Mouse (Mus musculus): Measurements from ENCODE around the gene Fam120a. TPM values are rescaled to one million over a fixed set of nuclear protein-coding genes. Genes with fewer than 3 reads are reported as not detected.

The Fam120a gene
- total RNA-seq, 1 experiment from 2014 or later: 134 TPM

DNA sequence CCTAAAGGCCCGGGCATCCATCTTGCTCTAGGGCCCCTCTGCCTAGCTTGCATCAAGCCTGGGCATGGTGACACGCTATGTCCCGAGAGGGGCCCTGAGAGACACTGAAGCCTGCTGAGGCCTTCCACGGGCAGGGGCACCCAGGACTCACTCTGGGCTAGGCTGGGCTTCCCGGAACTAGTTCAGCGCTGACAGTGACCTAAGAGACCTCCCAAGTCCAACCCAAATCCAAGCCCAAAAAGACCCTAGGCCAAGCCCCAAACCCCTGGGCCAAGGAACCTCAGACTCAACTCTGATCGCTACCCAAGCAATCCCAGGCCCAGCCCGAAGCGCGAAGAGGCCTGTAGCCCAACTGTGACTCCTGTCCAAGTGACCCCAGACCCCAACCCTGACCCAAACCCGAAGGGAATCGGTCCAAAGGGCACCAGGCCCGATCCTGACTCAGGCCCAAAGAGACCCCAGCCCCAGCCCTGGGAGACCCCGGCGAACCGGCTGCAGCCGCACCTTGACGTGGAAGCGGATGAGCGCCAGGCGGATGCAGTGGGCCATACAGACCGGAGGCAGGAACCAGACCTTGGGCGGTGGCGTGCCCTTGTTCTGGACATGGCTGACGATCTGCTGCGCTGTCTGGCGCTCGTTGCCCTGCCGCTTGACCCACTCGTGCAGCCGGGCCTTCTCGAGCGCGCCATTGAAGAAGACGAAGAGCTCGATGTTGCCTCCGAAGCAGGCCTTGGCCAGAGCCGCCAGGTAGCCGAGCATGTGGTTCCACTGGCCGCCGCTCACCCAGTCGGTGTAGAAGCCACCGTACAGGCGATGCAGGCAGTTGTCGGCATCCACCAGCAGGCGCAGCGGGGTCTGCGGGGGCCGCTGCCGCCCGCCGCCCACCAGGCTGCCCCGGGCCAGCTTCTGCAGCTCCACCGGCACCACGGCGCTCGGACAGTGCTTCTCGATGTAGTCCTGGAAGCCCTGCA is 681 bp downstream of the Fam120a start:
- no peak for ATAC-seq (replicated peaks; ENCODE audit: low read depth, poor library complexity, severe bottlenecking)

DNA sequence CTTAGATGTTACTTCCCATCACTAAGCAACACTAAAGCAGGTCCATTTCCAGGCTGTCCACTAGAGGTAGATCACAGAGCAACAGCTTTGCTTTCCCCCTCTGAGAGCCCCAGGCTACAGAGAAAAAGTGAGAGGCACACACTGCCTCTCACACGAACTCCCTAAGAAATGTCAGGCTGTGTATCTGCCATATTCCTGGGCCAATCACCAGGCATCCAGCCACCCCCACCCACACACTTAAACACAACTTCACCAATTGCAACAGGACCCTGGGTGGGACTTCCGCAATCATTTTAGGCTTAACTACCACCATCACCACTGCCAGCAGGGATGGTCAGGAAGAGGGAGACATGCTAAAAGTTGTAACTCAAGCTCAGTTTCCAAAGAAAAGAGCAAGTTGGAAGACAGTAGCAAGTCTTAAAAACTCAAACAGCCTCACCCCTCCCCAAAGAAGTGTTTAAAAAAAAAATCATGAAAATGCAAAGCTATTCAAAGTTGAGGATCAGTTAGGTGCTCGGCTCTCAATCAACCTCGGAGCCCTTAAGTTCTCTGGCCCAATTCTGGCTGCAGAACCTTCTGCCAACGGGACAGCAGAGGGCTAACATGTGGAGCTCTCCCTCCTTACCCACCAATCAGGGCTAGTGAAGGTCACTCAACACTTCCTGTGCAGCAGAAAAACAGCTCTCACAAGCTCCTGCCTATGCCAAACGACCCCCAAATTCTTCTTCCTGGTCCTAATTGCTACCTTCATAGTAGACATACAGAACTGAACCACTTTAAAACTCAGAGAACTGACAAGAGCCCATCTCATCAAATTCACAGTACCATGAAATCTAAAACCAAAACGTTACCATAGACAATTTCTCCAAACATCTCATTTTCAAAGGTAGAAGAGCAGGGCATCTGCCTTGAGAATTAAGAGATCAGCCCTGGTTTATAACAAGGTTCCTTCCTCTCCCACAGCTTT is 2.0 kb downstream of the Fam120a start:
- ATAC-seq (replicated peaks; ENCODE audit: low read depth, poor library complexity, severe bottlenecking): peak; percentile 65

DNA sequence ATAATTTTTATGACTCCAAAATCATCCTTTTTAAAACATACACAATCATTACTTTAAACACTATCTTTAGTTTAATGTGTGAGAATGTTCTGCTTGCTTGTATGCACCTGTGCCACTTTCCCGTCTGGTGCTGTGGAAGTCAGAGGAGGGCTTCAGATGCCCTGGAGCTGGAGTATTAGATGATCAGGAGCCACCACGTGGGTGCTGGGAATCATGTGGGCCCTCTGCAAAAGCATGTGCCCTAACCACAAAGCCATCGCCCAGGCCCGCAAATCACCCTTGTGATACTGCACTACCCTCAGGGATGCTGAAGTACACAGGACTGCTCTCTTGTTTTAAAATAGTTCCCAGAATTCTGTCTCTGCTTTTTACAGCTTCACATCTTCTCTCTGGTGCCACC is 3.0 kb downstream of the Fam120a start:
- no peak for ATAC-seq (replicated peaks; ENCODE audit: low read depth, poor library complexity, severe bottlenecking)

DNA sequence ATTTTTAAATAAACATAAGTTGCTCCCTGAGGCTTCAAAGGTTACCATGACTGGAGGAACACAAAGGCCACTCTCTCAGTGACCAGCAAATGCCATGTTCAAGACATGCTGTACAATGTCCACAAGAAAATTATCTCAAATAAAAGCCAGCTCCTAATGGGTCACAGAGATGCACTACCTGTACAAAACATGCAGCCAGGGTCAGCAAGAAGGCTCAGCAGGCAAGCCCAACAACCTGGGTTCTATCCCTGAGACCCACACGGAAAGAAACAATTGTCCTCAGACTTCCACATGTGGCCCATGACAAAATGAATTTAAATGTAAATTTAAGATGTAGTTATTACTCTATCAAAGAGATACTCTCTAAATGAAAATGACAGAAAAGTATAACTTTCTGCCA is 4.7 kb downstream of the Fam120a start:
- ATAC-seq (replicated peaks; ENCODE audit: low read depth, poor library complexity, severe bottlenecking): no peak

DNA sequence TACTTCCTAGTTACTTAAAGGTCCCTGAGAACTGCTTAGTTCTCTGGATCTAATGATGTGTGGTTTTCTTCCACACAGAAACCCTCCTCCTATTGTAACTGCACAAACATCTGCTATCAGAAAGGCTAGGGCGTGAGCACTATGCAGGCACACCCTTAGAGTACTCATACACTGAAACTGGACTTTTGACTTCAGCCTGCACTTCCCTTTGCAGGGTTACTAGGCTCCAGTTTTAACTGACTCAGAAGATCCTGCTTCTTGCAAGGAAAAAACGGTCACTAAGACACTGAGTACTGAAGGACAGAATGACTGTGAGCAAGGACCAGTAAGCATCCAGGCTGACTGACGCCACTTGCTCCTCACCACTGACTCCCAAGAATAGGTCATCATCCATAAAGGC is 5.3 kb downstream of the Fam120a start:
- peak; percentile 21 for ATAC-seq (replicated peaks; ENCODE audit: low read depth, poor library complexity, severe bottlenecking)

DNA sequence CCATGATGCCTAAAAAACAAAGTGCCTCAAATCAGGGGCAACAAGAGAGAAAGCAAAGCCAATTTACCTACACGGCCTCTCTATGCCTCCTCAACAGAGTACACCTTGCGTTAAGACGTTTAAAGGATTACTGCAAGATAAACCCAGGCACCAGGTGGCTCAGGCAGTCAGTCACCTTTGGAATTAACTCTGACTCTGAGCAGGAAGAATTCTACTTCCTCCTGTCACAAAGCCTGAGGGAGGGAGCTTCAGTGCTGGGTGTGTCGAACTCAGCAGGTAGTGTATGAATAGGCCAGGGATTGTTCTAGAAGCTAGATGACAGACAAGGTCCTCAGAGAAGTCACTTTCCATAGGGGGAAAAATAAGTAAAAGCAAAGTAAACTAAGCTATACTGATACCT is 9.2 kb downstream of the Fam120a start:
- ATAC-seq (replicated peaks; ENCODE audit: low read depth, poor library complexity, severe bottlenecking): no peak

DNA sequence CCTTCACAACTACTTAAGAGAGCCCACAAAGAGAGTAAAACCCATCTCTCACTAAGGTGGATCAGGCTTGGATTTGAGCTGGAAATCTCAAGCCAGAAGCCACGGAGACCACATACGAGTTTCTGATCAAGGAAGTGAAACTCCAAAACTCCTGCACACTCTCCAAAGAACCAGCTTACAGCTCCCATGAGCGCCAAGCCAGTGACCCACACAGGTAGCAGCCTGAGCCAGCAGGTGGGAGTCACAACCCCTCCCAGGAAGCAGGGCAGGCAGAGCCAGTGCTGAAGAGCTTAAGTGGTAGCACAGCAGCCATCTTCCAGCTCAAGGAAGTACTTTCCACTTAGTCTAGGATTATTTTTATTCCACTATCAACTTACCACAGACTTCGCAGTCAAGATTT is 13.0 kb downstream of the Fam120a start:
- peak; percentile 63 for ATAC-seq (replicated peaks; ENCODE audit: low read depth, poor library complexity, severe bottlenecking)

DNA sequence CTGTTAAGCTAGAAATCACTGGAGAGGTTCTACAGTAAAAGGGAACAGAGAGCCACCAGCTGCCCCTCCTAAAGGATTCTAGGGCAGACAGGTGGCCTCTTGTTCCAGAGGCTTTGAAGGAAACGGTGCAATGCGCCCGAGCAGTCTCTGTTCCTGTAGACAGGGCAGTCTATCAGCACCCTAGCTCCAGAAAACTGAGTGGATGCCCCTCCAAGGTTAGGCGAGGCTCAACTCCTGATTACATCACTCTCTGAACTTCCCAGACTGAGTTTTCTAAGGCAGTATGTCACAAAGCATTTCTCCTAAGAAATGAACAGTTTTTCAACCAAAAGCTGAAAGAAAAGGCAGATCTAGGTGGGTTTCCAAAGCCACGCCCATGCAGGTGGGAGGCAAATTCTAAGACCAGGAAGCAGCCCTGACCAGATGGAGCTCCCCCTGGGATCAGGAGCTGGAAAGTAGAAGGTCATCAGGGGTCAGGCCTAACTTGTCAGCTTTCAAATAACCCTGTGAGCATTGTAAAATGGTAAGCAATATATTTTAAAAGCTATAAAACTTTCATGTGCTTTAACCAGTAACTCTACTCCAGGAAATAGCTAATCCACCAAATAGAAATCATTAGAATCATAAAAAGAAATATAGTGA is 17.1 kb downstream of the Fam120a start:
- no peak for ATAC-seq (replicated peaks; ENCODE audit: low read depth, poor library complexity, severe bottlenecking)

DNA sequence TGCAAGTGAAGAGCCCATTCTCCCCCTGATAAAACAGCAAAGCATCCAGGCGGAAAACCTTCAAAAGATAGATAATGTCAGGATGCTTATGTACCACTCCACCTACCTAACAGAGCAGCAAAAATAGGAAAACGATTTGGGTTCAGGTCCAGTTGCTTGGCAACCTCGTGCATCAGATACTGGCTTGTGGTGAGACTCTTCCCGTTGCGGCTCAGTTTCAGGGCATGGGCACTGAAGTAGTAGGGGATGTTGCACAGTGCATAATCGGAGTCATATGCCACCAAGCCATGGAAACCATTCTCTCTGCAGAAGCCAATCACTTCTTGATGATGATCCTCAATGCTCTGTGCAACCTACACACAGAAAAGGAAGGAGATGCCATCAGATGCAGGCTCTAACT is 18.9 kb downstream of the Fam120a start:
- ATAC-seq (replicated peaks; ENCODE audit: low read depth, poor library complexity, severe bottlenecking): no peak

DNA sequence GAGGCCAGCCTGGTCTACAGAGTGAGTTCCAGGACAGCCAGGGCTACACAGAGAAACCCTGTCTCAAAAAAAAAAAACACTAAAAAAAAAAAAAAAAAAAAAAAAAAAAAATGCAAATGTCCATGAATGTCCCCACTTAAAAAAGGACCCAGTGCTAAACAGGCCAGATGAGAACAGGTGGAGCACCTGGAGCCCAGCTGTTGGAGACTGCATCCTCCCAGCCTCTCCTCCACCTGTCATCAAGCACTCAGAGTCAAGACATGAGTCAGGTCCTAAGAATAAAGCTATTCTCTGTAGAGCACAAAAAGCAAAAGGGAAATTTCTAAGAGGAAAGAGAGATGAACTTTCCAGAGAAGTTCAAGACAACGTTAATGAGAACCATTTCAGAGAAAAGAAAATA is 23.2 kb downstream of the Fam120a start:
- no peak for ATAC-seq (replicated peaks; ENCODE audit: low read depth, poor library complexity, severe bottlenecking)

DNA sequence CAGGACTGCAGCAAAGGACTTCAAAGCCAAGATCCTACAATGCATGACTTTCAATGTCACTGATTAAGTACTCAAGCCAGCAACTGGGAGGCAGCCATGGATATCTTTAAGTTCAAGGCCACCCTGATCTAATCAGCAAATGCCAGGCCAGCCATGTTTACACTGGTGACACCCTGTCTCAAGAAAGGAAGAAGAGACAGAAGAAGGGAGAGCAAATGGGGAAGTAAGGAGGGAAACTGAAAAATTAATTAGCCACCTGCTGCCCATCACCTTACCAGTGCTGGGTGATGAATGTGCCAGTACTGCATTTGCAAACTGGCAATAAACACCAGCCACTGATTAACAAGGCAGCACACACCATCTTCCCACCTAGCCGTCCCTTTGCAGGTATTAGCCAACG is 25.3 kb downstream of the Fam120a start:
- ATAC-seq (replicated peaks; ENCODE audit: low read depth, poor library complexity, severe bottlenecking): 0 out of 2 replicates have a peak, but pooled peaks have one; percentile 29

DNA sequence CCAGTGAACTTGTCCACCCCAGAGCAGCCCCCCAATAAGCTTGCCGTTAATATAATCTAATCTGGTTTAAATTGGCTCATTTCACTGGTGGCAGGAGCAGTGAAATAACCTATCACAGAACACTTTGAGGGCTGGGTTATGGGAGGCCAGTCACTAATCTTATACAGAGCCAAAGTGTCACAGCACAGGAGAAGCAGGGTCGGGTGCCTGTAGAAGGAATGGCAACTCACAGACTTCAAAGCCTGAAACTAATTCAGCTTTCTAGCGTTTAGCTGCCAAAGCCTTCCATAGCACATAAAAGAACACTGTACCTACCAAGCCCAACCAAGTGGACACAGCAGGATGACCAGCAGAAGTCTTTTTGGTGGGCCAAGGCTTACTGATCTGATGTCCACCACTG is 26.0 kb downstream of the Fam120a start:
- no peak for ATAC-seq (replicated peaks; ENCODE audit: low read depth, poor library complexity, severe bottlenecking)

DNA sequence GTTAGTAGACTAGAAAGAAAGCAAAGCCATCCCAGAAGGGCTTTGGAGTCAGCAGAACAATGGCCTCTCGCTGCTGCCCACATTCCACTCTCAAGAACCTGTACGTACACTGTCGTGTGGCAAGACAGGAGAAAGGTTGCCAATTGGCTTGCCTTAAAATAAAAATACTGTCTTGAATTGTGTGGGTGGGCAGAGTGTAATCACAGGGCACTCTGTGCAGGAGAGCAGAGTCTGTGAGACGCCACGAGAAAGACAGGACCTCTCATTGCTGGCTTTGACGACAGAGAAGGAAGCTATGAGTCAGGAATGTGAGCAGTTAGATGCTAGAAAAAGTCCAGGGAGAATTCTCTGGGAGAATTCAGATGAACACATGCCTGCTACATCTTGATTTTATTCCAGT is 33.2 kb downstream of the Fam120a start:
- no peak for ATAC-seq (replicated peaks; ENCODE audit: low read depth, poor library complexity, severe bottlenecking)

DNA sequence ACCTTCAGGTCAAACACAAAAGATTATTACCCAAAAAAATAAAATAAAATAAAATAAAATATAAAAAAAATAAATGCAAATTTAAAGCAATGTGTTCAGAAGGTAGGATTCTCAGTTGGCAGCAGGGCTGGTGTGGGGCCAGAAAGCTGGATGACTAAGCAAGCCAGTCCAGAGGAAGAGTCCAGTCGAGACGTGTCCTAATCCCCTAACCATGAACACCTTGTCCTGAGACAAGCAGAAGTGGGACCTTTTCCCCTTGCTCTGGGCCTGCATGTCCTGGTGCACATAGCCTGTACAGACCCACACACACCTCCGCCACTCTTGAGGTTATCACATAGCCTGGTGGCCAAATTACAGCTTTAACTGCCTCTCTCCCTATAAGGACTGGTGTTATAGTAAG is 35.1 kb downstream of the Fam120a start:
- no peak for ATAC-seq (replicated peaks; ENCODE audit: low read depth, poor library complexity, severe bottlenecking)

DNA sequence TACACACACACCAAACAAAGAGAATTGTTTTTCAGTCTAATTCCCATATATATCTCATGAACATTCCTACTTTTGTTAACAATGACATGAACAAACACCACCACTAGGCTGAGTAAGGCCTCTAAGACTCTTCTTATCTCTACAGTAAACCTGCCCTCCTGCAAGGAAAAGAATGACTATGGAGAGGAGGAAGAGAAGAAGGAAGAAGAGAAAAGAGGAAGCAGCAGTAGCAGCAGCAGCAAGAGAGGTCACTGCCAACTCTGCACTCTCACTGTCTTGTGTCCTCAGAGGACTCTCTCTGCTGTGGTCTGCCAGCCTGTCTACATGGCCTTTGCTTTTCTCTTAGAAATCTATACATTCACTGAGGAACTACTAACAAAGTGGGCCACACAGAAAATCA is 36.1 kb downstream of the Fam120a start:
- peak; percentile 59 for ATAC-seq (replicated peaks; ENCODE audit: low read depth, poor library complexity, severe bottlenecking)

DNA sequence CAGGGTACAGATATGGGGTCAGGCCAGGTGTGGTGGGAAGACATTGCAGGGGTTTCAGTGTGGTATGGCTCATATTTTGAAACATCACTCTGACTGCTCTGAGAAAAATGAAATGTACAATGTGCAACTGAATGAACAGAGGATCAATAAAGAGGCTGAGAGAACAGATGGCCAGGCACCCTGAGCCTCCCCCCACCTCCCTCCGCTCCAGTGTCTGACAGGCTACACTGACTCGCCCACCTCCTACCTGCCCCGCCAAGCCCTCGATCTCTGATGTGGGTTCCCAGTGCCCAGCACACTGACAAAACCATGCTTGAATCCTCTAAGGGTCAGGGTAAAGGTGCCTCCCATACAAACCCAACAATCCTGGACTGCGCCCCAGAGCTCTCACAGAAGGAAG is 36.6 kb downstream of the Fam120a start:
- no peak for ATAC-seq (replicated peaks; ENCODE audit: low read depth, poor library complexity, severe bottlenecking)

DNA sequence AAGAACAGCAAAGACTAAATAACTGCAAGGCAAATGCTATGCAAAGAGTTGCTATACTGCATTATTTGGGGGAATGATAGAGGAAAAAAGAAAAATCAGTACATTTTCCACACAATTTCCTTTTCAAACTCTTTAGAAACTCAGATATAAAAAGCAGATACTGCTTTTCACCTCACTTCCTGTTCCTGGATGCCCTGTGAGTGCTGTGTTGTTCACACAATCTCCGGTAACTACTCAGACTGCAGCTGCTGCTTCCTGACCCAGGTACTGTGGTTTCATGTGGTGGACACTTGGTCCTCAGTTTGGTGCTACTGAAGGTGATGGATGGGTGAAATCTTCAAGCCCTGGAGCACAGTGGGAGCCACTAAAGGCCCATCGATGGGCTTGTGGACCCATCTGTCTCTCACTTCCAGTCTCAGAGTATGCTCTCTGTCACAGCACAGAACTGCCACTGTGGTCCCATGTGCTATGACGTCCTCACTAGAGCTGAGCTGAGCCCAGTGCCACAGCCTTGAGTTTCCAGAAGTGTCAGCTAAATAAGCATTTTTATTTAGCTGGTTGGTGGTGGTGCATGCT is 38.2 kb downstream of the Fam120a start:
- no peak for ATAC-seq (replicated peaks; ENCODE audit: low read depth, poor library complexity, severe bottlenecking)

DNA sequence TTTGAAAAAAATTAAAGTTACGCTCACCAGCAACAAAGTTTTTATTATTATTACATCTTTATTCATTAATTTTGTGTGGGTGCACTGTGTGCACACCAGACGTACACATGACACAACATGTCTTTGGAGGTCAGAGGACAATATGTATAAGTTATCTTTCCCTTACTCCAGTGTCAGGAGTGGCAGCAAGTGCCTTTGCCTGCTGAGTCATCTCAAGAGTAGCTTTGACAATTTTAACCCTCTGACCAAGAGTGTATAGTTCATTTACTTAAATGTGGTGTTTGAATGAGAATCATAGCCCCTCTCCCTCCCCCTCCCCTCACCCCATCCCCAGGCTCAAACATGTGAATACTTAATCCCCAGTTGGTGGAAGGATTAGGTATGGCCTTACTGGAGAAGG is 40.2 kb downstream of the Fam120a start:
- no peak for ATAC-seq (replicated peaks; ENCODE audit: low read depth, poor library complexity, severe bottlenecking)

DNA sequence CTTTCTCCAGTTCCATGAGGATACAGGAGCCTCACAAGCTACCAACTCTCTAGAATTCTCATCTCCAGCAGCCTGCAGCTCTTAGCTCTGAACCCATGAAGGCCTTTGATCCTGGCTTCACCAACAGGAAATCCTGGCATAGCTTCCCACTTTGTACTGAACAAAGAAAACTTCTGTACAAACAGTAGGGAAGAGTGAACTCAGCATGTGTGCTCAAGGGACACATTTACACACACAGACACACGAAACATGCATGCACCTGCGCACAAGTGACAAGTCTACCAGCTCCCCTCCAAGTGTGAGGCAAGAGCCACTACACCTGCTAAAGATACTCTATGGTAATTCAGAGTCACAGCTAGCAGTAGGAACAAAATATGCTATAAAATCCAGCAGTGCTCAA is 45.1 kb downstream of the Fam120a start:
- ATAC-seq (replicated peaks; ENCODE audit: low read depth, poor library complexity, severe bottlenecking): no peak

DNA sequence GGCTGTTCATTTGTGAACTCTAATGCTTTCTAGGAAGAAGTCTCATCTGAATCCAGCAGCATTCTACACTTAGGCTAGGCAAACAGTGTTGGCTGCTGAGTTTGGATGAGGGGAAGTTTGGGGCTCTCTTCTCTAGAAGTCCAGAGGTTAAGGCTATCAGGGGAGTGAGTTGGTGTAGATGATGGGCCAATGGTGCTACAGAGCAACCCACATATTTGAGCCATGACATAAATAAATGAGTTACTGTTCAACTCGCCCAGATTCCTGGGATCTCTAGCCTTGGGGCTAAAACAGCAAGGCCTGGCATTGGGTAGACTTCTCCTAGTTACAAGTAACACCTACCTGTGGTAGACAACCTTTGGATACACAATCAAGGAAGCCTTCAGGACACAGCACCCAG is 46.6 kb downstream of the Fam120a start:
- no peak for ATAC-seq (replicated peaks; ENCODE audit: low read depth, poor library complexity, severe bottlenecking)

Data from common myeloid progenitor, adult 5-6 weeks (primary cell).